Mouse (Mus musculus) heart, adult 2 months (tissue): ENCODE data around the gene Ubald1.

Source experiments
- CTCF ChIP-seq: fragments of 200-600 bp; IDR thresholded peaks from 2 replicates; pipeline ENCODE4 v1.8.1; 2022; ENCODE audit warnings: antibody characterized with exemption, mild to moderate bottlenecking, moderate library complexity
- EP300 ChIP-seq: fragments of 200-500 bp; IDR thresholded peaks from 2 replicates; pipeline ENCODE4 v1.6.1; 2011; ENCODE audit warnings: low read depth, low read length, control low read depth; ENCODE audit not compliant: insufficient read depth
- POLR2A ChIP-seq: fragments of 200-500 bp; IDR thresholded peaks from 2 replicates; pipeline ENCODE4 v1.6.1; 2011; ENCODE audit warnings: mild to moderate bottlenecking, low read depth, low read length, control low read depth; ENCODE audit not compliant: insufficient read depth

DNA sequence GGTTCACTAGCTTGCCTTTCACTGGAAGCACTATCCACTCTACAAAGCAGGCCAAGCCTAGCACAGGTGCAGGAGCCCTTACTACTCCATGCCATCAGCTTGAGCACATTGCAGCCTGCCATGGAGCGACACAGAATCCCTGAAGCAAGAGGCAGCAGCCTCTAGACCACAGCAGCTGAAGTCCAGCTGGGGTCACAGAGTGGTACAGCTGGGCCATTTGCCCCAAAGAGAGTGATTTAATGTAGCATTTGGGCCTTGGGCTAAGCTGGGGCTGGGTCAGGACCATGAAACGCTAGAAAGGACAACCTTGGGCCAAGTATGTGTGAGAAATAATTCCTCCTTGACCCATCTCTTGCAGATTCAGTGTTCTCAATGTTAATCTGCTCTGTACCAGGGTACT is 32.0 kb downstream of the Ubald1 start:
- TF ChIP-seq CTCF, result no peak
- no peak for TF ChIP-seq POLR2A
- no peak for TF ChIP-seq EP300
